Mouse (Mus musculus): ENCODE data around the gene Cpne5. TPM values are rescaled to one million over a fixed set of nuclear protein-coding genes. Genes with fewer than 3 reads are reported as not detected.

The Cpne5 gene
- total RNA-seq, 2 experiments from 2014 or later: not detected

- no peak for DNase-seq
- intact Hi-C loops (cut with DNase I): no loop called here
Observed at GRCm38 (mm10) chr17:29214655-29215054, 23.3 kb downstream of the Cpne5 start.

DNA sequence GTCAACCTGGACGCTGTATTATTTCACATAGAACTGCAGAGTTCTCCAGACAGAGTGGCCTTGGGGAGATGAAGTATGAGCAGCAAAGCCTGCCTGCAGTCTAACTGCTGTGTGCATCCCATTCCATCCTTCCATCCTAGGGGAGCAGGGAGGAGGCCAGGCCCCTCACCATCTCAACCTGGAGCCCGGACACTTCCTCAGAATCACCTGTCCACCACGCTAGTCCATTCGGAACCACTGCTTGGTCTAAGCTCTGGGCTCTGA, 23.8 kb downstream of the Cpne5 start:
- DNase-seq: no peak
- intact Hi-C loops (cut with DNase I): no loop called here

- DNase-seq: no peak
- intact Hi-C loops (cut with DNase I): no loop called here
Observed at GRCm38 (mm10) chr17:29213381-29214192, 24.4 kb downstream of the Cpne5 start.

GRCm38 (mm10) chr17:29211836-29212235, 26.1 kb downstream of the Cpne5 start:
- intact Hi-C loops (cut with DNase I): no loop called here
- no peak for DNase-seq

DNA sequence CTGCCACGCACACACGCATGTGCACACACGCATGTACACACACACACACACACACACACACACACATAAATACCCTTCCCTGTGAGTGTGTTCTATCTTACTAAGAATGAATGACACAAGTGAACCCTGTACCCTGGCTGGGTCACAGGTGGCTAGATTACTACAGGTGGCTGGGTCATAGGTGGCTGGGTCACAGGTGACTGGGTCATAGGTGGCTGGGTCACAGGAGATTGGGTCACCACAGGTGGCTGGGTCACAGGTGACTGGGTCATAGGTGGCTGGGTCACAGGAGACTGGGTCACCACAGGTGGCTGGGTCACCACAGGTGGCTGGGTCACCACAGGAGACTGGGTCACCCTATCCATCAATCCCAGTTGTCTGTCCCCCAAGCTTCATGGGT, 27.9 kb downstream of the Cpne5 start:
- DNase-seq: no peak
- intact Hi-C loops (cut with DNase I): no loop called here

- no peak for DNase-seq
Observed at GRCm38 (mm10) chr17:29206052-29206451, 31.9 kb downstream of the Cpne5 start.

GRCm38 (mm10) chr17:29202604-29203003, 35.4 kb downstream of the Cpne5 start:
- no peak for DNase-seq
- intact Hi-C loops (cut with DNase I): no loop called here

More at GRCm38 (mm10) chr17:29206052-29206451, 31.9 kb downstream of the Cpne5 start:
- intact Hi-C loops (cut with DNase I): no loop called here

- intact Hi-C loops (cut with DNase I): no loop called here
- no peak for DNase-seq
Observed at GRCm38 (mm10) chr17:29199821-29200220, 38.1 kb downstream of the Cpne5 start.

DNA sequence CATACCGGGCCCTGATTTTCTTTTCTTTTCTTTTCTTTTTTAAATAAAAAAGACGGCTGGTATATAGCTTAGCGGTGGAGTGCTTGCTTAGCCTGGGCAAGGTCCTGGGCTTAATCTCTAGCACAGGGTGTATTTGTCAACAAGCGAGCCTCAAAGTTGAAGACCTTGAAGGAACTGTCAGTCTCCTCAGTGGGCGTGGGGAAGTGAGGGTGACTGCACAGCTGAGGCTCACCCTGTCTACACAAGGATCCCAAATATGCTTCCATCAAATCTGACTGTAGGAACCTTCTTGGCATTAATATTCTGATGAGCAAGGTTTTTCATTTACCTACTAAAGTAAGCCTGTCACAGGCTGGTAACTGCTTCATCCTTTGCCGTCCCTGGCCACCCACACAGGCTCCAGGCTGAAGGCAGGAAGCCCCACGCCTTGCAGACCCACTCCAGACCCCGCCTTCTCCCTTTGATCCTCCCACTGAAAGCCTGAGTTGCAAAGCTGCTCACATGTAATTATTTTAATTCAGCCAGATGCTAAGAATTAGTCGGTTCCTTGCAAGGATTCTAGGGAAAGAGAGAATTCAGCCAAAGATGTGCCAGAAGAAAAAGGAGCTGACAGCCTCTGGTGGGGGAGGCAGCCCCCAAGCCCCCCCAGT, 38.7 kb downstream of the Cpne5 start:
- intact Hi-C loops (cut with DNase I): no loop called here
- DNase-seq: no peak

GRCm38 (mm10) chr17:29195579-29195978, 42.4 kb downstream of the Cpne5 start:
- intact Hi-C loops (cut with DNase I): no loop called here

GRCm38 (mm10) chr17:29188989-29189388, 49.0 kb downstream of the Cpne5 start:
- no peak for DNase-seq
- intact Hi-C loops (cut with DNase I): no loop called here

More at GRCm38 (mm10) chr17:29195579-29195978, 42.4 kb downstream of the Cpne5 start:
- DNase-seq: no peak

- intact Hi-C loops (cut with DNase I): no loop called here
- no peak for DNase-seq
Observed at GRCm38 (mm10) chr17:29186989-29187859, 50.7 kb downstream of the Cpne5 start.

DNA sequence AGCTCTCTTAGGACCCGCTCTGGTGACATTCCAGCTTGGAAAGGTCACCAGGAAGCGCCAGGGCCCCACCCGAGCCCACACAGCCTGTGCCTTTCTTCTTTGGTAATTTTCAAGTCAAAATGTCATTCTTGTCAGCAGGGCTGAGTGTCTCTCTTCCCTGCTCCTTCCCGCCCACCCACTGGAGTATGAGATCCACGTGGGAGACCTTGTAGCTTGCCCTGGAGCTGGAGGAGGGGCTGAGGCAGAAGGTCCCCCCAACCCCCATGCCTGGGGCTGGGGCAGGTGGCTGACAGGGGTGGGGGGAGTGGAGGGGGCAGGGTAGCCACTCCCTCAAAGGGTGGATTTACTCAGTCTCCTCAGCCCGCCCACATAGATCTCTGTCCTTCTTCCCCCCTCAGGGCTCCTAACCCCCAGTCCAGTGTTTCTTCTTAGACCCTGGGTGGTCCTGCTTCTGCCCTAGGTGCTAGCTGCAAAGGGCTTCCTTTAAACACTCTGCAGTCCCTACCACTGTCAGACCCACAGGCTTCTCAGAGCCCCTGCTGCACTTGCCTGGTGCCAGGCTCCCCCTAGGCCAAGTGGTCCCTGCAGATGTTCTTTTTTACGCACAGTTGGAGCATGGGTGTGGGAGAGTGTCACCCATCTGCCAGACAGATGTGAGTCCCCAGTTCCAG, 52.5 kb downstream of the Cpne5 start:
- intact Hi-C loops (cut with DNase I): no loop called here
- DNase-seq: no peak

DNA sequence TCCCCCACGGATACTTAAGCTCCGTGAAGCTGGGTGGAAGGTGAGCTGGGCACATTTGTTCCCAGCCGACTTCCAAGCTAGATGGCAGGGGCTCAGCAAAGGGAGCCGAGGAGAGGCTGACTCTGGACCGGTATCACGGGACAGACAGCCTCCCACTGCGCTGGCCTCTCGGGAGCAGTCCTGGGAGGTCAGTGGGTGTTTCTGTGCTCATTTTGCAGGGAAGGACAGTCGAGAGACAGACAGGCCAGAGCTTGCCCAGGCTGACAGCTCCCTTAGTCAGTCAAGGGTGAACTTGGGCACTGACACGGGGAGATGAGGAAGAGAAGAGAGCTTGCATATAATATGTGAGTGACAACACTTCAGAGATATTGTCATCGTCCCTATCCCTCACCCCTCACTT, 54.8 kb downstream of the Cpne5 start:
- intact Hi-C loops (cut with DNase I): no loop called here
- DNase-seq: no peak

DNA sequence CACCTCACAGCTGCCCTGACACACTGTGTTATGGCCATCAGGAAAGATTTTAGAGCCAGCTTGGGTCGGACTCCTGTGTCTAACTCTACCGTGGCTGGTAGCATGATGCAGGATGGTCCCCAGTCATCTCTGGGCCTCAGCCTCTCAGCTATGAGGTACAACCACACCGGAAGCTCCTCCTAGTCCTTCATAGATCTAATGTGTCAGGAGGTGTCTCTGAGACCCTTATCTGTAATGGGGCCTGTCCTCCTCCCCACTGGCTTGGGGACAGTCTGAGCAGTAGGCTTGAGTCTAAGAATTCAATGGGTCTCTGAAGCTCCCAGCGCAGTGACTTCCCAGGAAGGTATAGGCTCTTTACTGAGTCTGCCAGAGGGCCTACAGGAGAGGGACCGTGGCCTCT, 56.2 kb downstream of the Cpne5 start:
- no peak for DNase-seq

GRCm38 (mm10) chr17:29180406-29181127, 57.4 kb downstream of the Cpne5 start:
- no peak for DNase-seq
- intact Hi-C loops (cut with DNase I): no loop called here

More for the DNA sequence above, 56.2 kb downstream of the Cpne5 start:
- intact Hi-C loops (cut with DNase I): no loop called here

- DNase-seq: no peak
- intact Hi-C loops (cut with DNase I): loop anchor here (2.0 to 5.0 kb wide), 2 partner anchors 63 to 187 kb away; no protein-coding TSS in a partner anchor
Observed at GRCm38 (mm10) chr17:29179917-29180316, 58.0 kb downstream of the Cpne5 start.

GRCm38 (mm10) chr17:29178503-29179059, 59.4 kb downstream of the Cpne5 start:
- DNase-seq: no peak
- intact Hi-C loops (cut with DNase I): loop anchor here (2.0 to 5.0 kb wide), 2 partner anchors 64 to 189 kb away; no protein-coding TSS in a partner anchor
